Mouse (Mus musculus): ENCODE data around the gene Msx1. TPM values are rescaled to one million over a fixed set of nuclear protein-coding genes. Genes with fewer than 3 reads are reported as not detected.

Msx1 gene
- polyA plus RNA-seq, 1 experiment: 4.7 TPM

DNA sequence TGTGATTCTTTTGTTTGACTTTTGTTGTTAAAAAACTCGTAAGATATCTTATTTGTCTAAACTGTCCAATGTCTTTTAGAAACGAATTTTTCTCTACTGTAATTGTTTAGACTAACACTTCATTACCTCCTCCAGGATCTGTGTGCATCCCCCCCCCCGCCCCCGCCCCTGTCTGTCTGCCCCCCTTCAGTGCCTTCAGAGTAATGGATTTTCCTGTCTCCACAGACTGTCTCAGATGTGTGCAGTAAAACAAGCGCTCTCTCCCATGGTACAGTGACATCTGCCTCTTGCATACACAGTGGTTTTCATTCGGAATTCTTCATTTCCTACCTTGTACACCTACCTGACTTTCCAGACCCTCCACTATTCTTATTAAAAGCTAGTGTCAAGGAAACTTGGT is 29.9 kb upstream of the Msx1 start:
- H3K4me3 ChIP-seq (ENCODE audit: extremely low read depth, insufficient read depth, insufficient read length): no peak overlapping the region
- H3K27ac ChIP-seq (ENCODE audit: insufficient read depth, low read length): no peak overlapping the region
- H3K4me1 ChIP-seq (ENCODE audit: control insufficient read depth, insufficient read depth, insufficient read length): no peaks in the 10 kb centered on the region
- no peaks in the 10 kb centered on the region for H3K27me3 ChIP-seq (ENCODE audit: control insufficient read depth, insufficient read depth, low read length)
- DNase-seq (ENCODE audit: low read depth in 1 of 2, low spot score in 2 of 2): no peak
- no peaks in the 10 kb centered on the region for H3K36me3 ChIP-seq (ENCODE audit: control insufficient read depth, insufficient read depth, low read length)
- 79% methylated on average over 6 of the region's 6 CpGs for WGBS
- no peak for TF ChIP-seq POLR2A (IDR thresholded peaks at IDR 0.05; ENCODE audit: low read depth, low read length)
- no peak for TF ChIP-seq CTCF (IDR thresholded peaks at IDR 0.05; ENCODE audit: extremely low read depth, insufficient read depth, insufficient read length, insufficient replicate concordance)

DNA sequence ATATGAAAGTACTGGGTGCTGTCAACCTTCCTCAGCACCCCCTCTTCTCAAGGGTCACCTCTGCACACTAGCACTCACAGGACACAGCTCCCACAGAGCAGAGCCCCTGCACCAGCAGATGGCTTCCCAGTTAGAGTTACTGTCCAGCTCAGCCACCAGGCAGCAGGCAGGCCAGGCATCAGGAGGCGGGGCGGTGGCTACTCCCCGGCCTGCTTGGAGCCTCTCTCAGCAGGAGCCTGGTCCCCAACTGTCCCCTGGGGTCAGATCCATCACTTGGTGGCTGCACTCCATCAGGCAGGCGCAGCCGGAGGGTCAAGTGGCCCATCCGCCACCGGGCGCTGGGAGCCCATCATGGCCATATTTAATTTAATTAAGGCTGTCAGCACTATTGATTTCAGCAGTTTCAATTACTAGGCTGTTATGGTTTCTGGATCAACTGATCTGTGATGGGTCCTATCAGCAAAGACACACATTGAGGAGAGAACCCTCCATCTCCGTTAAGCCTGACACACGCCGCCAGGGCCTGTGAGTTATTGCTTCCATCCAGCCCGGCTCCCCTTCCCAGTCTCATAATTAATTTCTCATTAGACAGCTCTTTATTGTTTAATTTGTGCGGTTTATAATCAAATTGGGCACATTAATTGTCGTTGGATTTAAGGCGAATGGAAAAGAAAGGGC is 27.1 kb upstream of the Msx1 start:
- DNase-seq (ENCODE audit: low read depth in 1 of 2, low spot score in 2 of 2): no peak
- Histone ChIP-seq H3K4me1 (ENCODE audit: control insufficient read depth, insufficient read depth, insufficient read length) (no peaks in the 10 kb centered on the region), H3K36me3 (ENCODE audit: control insufficient read depth, insufficient read depth, low read length) (no peaks in the 10 kb centered on the region), H3K27me3 (ENCODE audit: control insufficient read depth, insufficient read depth, low read length) (no peaks in the 10 kb centered on the region), H3K4me3 (ENCODE audit: extremely low read depth, insufficient read depth, insufficient read length) (no peak overlapping the region), H3K27ac (ENCODE audit: insufficient read depth, low read length) (no peak overlapping the region)
- 79% methylated on average over 15 of the region's 15 CpGs for WGBS
- no peak for TF ChIP-seq CTCF (IDR thresholded peaks at IDR 0.05; ENCODE audit: extremely low read depth, insufficient read depth, insufficient read length, insufficient replicate concordance)
- no peak for TF ChIP-seq POLR2A (IDR thresholded peaks at IDR 0.05; ENCODE audit: low read depth, low read length)

DNA sequence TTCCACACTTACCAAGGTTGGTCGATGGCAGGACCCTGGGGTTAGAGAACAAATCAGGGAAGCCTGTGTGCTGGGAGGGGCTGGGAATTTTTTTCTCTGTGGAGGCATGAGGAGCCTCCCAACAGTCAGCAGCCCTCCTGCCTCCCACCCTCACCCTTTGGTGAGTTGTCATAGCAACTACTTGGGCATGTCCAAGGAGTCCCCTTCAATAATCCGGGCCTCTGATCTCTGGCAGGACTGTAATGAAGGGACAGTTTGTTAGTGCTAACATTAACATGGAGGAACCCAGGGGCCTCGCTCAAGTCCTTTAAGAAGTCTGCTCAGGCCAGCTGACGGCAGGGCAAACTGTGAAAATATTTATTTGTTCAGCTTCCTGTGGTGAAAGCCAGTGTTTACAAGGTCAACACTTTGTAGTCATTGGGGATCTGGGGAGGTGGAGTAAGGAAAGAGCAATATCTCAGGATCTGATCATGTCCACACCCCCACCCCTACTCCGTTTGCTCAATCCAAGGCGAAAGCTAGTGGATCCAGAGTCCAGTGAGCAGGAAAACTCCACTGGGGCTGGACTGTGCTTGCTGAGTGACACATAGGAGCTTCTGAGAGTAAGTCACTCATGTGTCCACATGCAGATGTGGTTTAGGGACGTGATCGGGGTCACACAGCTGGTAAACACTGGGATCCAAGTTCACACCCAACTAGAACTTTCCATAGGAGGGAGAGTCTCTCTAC is 24.8 kb upstream of the Msx1 start:
- no peaks in the 10 kb centered on the region for H3K27me3 ChIP-seq (ENCODE audit: control insufficient read depth, insufficient read depth, low read length)
- no peak overlapping the region for H3K4me3 ChIP-seq (ENCODE audit: extremely low read depth, insufficient read depth, insufficient read length)
- TF ChIP-seq POLR2A (IDR thresholded peaks at IDR 0.05; ENCODE audit: low read depth, low read length) (no peak), CTCF (IDR thresholded peaks at IDR 0.05; ENCODE audit: extremely low read depth, insufficient read depth, insufficient read length, insufficient replicate concordance) (no peak)
- H3K27ac ChIP-seq (ENCODE audit: insufficient read depth, low read length): no peak overlapping the region
- H3K4me1 ChIP-seq (ENCODE audit: control insufficient read depth, insufficient read depth, insufficient read length): no peaks in the 10 kb centered on the region
- WGBS: 58% methylated on average over 8 of the region's 8 CpGs
- no peaks in the 10 kb centered on the region for H3K36me3 ChIP-seq (ENCODE audit: control insufficient read depth, insufficient read depth, low read length)
- DNase-seq (ENCODE audit: low read depth in 1 of 2, low spot score in 2 of 2): no peak

DNA sequence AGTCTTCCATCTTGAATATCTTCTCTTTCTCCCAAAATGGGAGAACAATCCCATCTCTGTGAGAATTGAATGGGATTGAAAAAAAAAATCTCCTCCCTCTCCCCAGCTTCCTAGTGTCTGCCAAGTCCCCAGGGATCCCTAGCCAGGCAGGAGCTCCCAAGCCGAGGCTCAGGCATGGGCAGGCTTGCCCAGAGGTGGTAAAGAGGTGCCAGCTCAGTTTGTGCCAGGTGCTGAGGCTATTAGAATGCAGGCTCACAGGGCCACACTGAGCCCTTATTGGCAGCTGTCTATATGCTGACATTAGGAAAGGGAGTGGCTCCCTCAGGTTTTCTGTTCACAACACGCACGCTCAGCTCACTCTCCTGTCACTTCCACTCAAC is 11.9 kb upstream of the Msx1 start:
- TF ChIP-seq POLR2A (IDR thresholded peaks at IDR 0.05; ENCODE audit: low read depth, low read length): no peak
- no peak for TF ChIP-seq CTCF (IDR thresholded peaks at IDR 0.05; ENCODE audit: extremely low read depth, insufficient read depth, insufficient read length, insufficient replicate concordance)
- Histone ChIP-seq H3K27me3 (ENCODE audit: control insufficient read depth, insufficient read depth, low read length) (no peaks in the 10 kb centered on the region), H3K27ac (ENCODE audit: insufficient read depth, low read length) (no peak overlapping the region), H3K36me3 (ENCODE audit: control insufficient read depth, insufficient read depth, low read length) (no peaks in the 10 kb centered on the region), H3K4me3 (ENCODE audit: extremely low read depth, insufficient read depth, insufficient read length) (no peak overlapping the region), H3K4me1 (ENCODE audit: control insufficient read depth, insufficient read depth, insufficient read length) (no peaks in the 10 kb centered on the region)
- no peak for DNase-seq (ENCODE audit: low read depth in 1 of 2, low spot score in 2 of 2)
- WGBS: 50% methylated on average over 3 of the region's 3 CpGs

DNA sequence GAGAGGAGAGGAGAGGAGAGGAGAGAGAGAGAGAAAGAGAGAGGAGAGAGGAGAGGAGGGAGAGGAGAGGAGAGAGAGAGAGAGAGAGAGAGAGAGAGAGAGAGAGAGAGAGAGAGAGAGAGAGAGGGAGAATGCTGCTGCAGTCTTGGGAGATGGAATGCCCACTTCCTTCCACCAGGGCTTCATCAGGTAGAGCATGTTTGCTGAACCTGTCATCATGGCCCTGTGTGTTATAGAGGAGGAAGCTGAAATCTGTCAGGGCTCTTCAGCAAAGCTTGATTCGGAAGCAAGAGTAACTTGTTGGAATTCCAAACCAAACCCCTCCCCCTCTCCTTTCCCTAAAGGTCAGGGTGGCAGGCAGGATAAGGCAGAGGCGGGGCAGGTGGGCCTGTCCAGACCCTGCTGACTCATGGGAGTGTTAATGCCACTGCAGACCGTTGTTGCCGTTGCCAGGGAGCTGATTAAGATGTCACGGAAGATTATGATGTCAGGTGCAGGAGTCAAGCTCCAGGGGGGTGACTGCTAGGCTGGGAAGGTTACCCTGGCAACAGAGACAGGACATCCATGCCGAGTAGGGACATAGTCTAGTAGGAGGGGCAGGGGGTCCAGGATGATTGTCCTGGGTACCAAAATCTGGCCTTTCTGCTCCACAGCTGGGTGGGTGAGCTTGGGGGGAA is 11.3 kb upstream of the Msx1 start:
- 23% methylated on average over 6 of the region's 6 CpGs for WGBS
- H3K4me3 ChIP-seq (ENCODE audit: extremely low read depth, insufficient read depth, insufficient read length): no peak overlapping the region
- no peak overlapping the region for H3K27ac ChIP-seq (ENCODE audit: insufficient read depth, low read length)
- TF ChIP-seq CTCF (IDR thresholded peaks at IDR 0.05; ENCODE audit: extremely low read depth, insufficient read depth, insufficient read length, insufficient replicate concordance) (no peak), POLR2A (IDR thresholded peaks at IDR 0.05; ENCODE audit: low read depth, low read length) (no peak)
- DNase-seq (ENCODE audit: low read depth in 1 of 2, low spot score in 2 of 2): no peak
- H3K4me1 ChIP-seq (ENCODE audit: control insufficient read depth, insufficient read depth, insufficient read length): no peaks in the 10 kb centered on the region
- H3K27me3 ChIP-seq (ENCODE audit: control insufficient read depth, insufficient read depth, low read length): 0 out of 2 replicates have a peak, but pooled peaks cover 1% of the 10 kb centered on the region
- H3K36me3 ChIP-seq (ENCODE audit: control insufficient read depth, insufficient read depth, low read length): no peaks in the 10 kb centered on the region

DNA sequence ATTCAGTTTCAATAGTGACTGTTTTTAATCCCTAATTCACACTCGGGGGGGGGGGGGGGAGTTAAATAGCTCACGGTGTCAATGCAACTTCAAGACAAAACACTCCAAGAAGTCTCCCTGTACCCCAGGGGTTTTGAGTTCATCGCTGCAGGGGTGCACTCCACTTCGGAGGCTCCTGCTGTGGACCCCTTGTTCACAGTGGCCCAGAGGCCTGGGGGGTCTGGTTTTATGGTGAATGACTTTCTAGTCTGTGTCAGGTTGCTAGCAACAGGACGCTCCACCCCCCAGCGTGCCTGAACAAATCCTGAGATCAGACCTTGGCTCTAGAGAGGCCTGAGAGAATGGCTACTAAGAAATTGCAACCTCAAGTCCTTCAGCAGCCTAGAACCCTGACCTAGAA is 8.4 kb upstream of the Msx1 start:
- TF ChIP-seq CTCF (IDR thresholded peaks at IDR 0.05; ENCODE audit: extremely low read depth, insufficient read depth, insufficient read length, insufficient replicate concordance) (no peak), POLR2A (IDR thresholded peaks at IDR 0.05; ENCODE audit: low read depth, low read length) (no peak)
- H3K27me3 ChIP-seq (ENCODE audit: control insufficient read depth, insufficient read depth, low read length): peaks cover 2% of the 10 kb centered on the region; the same call in 1 of the 2 replicates
- no peak overlapping the region for H3K27ac ChIP-seq (ENCODE audit: insufficient read depth, low read length)
- 16% methylated on average over 6 of the region's 6 CpGs for WGBS
- no peak overlapping the region for H3K4me3 ChIP-seq (ENCODE audit: extremely low read depth, insufficient read depth, insufficient read length)
- H3K36me3 ChIP-seq (ENCODE audit: control insufficient read depth, insufficient read depth, low read length): no peaks in the 10 kb centered on the region
- H3K4me1 ChIP-seq (ENCODE audit: control insufficient read depth, insufficient read depth, insufficient read length): no peaks in the 10 kb centered on the region
- DNase-seq (ENCODE audit: low read depth in 1 of 2, low spot score in 2 of 2): no peak

Measured in spleen, adult 2 months (tissue).